Mouse (Mus musculus) embryonic facial prominence, embryonic 11.5 days (tissue): ENCODE results near the gene Ssx2ip. TPM values are rescaled to one million over a fixed set of nuclear protein-coding genes. Genes with fewer than 3 reads are reported as not detected.

ENCODE experiments used
- ATAC-seq: fragments of 200-750 bp; cut with Nextera tagmentation; replicated peaks from 2 replicates; pipeline ENCODE4 v1.8.0; 2017; ENCODE audit warnings: low read depth; ENCODE audit not compliant: insufficient number of reproducible peaks, low FRiP score, low TSS enrichment
- DNase-seq: peaks from one replicate; pipeline ENCODE4 v3.0.0-alpha.2; 2015; ENCODE audit warnings: low spot score
- H3K27ac ChIP-seq: fragments of 300-500 bp; sonication (generic); replicated peaks from 2 replicates; pipeline ENCODE4 v1.5.1; 2014; ENCODE audit warnings: mild to moderate bottlenecking, low read depth, low read length, control low read depth
- H3K27me3 ChIP-seq: fragments of 300-500 bp; sonication (generic); 2 replicates; pipeline ENCODE4 v1.6.1; 2014; ENCODE audit warnings: mild to moderate bottlenecking, low read length, moderate library complexity, mixed read lengths; ENCODE audit not compliant: control insufficient read depth, insufficient read depth
- H3K36me3 ChIP-seq: fragments of 300-500 bp; sonication (generic); replicated peaks from 2 replicates; pipeline ENCODE4 v1.6.1; 2014; ENCODE audit warnings: low read depth, mild to moderate bottlenecking, low read length, moderate library complexity, mixed read lengths; ENCODE audit not compliant: control insufficient read depth, insufficient read depth
- H3K4me1 ChIP-seq: fragments of 300-500 bp; sonication (generic); 2 replicates; pipeline ENCODE4 v1.6.1; 2014; ENCODE audit warnings: low read length, mixed read lengths; ENCODE audit not compliant: control insufficient read depth, insufficient read depth
- H3K4me2 ChIP-seq: fragments of 300-500 bp; sonication (generic); 2 replicates; pipeline ENCODE4 v1.6.1; 2014; ENCODE audit warnings: low read depth, mild to moderate bottlenecking, control low read depth, low read length, moderate library complexity
- H3K4me3 ChIP-seq: fragments of 300-500 bp; sonication (generic); 2 replicates; pipeline ENCODE4 v1.5.1; 2014; ENCODE audit warnings: low read depth, low read length, control low read depth
- H3K9ac ChIP-seq: fragments of 300-500 bp; sonication (generic); replicated peaks from 2 replicates; pipeline ENCODE4 v1.6.1; 2014; ENCODE audit warnings: mild to moderate bottlenecking, control low read depth, low read length
- H3K9me3 ChIP-seq: fragments of 300-500 bp; sonication (generic); replicated peaks from 2 replicates; pipeline ENCODE4 v1.6.1; 2016; ENCODE audit warnings: mild to moderate bottlenecking, low read length, inconsistent platforms, mixed read lengths; ENCODE audit not compliant: control insufficient read depth
- WGBS: fragments of 180-500 bp; shearing (Covaris S2); extraction: QIAGEN DNeasy Blood & Tissue Kit; methylation state at CpG from one replicate; pipeline ENCODE4 v1.1.7; 2014; 5-methylcytosine and 5-hydroxymethylcytosine counted together
- polyA plus RNA-seq: library from polyadenylated mRNA; unstranded; fragments of >200 nt; fragmentation: Nextera tagmentation; extraction: Ambion mirVana; gene quantifications from 2 replicates; pipeline ENCODE4 v1.2.1, GENCODE M21; 2014

Ssx2ip gene
- polyA plus RNA-seq, 1 experiment from 2014 or later = 32.5 TPM

DNA sequence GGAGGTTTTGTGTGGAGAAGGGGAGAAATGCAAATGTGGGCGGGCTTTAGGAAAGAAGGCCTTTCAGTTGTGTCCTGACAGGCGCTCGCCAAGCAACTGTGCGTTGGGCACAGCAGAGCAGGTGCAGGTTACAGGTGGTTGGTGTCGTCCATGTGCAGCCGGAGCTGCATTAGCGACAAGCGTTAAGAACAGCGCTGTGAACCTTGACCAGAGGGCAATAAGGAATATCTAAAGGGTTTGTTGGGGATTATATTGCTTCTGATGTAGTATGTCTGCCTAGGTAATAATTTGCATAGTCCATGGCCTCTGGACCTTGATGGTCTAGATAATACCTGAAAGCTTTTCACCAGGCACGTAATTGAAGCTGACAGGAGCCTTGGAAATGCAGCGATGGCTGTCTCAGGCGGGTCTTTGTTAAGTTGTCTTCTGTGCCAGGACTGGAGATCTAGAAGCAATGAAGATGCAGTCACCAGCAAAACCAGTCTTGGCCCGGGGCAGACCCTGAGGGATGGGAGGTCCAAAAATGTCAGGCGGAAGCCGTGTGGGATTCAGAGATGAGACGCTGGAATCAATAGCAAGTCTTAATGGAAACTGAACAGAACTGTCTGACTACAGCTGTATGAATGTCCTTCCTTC is 2.8 kb downstream of the Ssx2ip start:
- H3K4me2 ChIP-seq = no peak overlapping the region
- no peaks in the 10 kb centered on the region for H3K9me3 ChIP-seq
- no peak overlapping the region for H3K4me3 ChIP-seq
- no peaks in the 10 kb centered on the region; the same call in 1 of the 2 replicates for H3K4me1 ChIP-seq
- DNase-seq = no peak
- WGBS = 82% methylated on average over 16 of the region's 16 CpGs
- H3K36me3 ChIP-seq = no peaks in the 10 kb centered on the region
- H3K9ac ChIP-seq = no peak overlapping the region
- ATAC-seq = no peak
- no peak overlapping the region for H3K27ac ChIP-seq
- no peaks in the 10 kb centered on the region for H3K27me3 ChIP-seq

DNA sequence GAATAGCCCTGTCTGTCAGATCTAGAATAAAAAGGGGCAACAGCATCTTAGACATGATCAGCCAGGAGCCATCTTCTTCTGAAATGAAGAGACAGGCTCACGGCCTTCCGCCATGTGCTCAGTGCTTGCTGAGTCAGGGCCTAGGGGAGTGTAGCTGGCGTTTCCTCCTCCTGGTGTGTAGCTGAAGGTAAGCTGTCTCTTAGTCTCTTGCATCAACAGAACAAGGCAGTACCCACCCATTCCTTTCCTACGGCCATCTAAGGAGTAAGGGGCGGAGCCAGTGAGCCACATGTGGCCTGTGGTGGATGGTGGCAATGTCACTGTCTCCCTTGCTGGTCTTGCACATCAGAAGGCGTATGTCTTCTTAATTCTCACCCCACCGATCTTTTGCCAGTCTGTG is 5.7 kb downstream of the Ssx2ip start:
- H3K9ac ChIP-seq = no peak overlapping the region
- H3K27me3 ChIP-seq = no peaks in the 10 kb centered on the region
- no peaks in the 10 kb centered on the region for H3K9me3 ChIP-seq
- no peak overlapping the region for H3K4me2 ChIP-seq
- no peaks in the 10 kb centered on the region; the same call in 1 of the 2 replicates for H3K4me1 ChIP-seq
- no peak overlapping the region for H3K4me3 ChIP-seq
- no peak overlapping the region for H3K27ac ChIP-seq
- 81% methylated on average over 7 of the region's 7 CpGs for WGBS
- H3K36me3 ChIP-seq = no peaks in the 10 kb centered on the region
- ATAC-seq = no peak
- no peak for DNase-seq

- Histone ChIP-seq H3K4me2 (no peak overlapping the region), H3K27me3 (no peaks in the 10 kb centered on the region), H3K4me3 (no peak overlapping the region), H3K4me1 (no peaks in the 10 kb centered on the region), H3K36me3 (no peaks in the 10 kb centered on the region), H3K9me3 (no peaks in the 10 kb centered on the region), H3K27ac (no peak overlapping the region), H3K9ac (no peak overlapping the region)
- WGBS = 92% methylated on average over 2 of the region's 2 CpGs
- DNase-seq = no peak
- no peak for ATAC-seq
These were observed 7.6 kb downstream of the Ssx2ip start for GRCm38 (mm10) chr3:146412008-146412407.

GRCm38 (mm10) chr3:146412480-146412879 is 8.0 kb downstream of the Ssx2ip start:
- Histone ChIP-seq H3K9me3 (no peaks in the 10 kb centered on the region), H3K27ac (no peak overlapping the region), H3K4me2 (no peak overlapping the region), H3K36me3 (no peaks in the 10 kb centered on the region), H3K9ac (no peak overlapping the region), H3K4me3 (no peak overlapping the region), H3K4me1 (no peaks in the 10 kb centered on the region), H3K27me3 (no peaks in the 10 kb centered on the region)
- DNase-seq (no peak), ATAC-seq (no peak)
- 92% methylated on average over 7 of the region's 7 CpGs for WGBS

DNA sequence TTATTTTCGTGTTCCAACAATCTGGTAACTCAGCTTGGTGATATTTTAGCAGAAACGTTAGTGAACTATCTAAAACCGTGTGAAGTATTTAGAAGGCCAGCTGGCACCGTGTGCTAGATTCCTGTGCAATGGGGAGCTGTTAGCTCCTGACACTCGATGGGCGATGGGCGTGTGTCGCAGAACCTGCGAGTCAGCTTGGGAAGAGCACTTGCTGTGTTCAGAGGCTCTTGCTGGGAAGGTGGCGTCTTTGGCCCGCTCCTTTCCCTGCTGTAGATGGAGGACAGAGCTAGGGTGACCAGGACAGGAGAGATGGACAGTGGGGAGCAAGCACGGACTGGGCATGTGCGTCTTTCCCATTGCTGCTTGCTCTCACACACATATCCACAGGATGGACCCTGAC is 8.6 kb downstream of the Ssx2ip start:
- H3K4me3 ChIP-seq = no peak overlapping the region
- ATAC-seq (no peak), DNase-seq (no peak)
- no peaks in the 10 kb centered on the region for H3K27me3 ChIP-seq
- H3K9ac ChIP-seq = no peak overlapping the region
- H3K36me3 ChIP-seq = no peaks in the 10 kb centered on the region
- no peaks in the 10 kb centered on the region for H3K9me3 ChIP-seq
- H3K4me2 ChIP-seq = no peak overlapping the region
- 90% methylated on average over 13 of the region's 13 CpGs for WGBS
- no peak overlapping the region for H3K27ac ChIP-seq
- no peaks in the 10 kb centered on the region for H3K4me1 ChIP-seq

DNA sequence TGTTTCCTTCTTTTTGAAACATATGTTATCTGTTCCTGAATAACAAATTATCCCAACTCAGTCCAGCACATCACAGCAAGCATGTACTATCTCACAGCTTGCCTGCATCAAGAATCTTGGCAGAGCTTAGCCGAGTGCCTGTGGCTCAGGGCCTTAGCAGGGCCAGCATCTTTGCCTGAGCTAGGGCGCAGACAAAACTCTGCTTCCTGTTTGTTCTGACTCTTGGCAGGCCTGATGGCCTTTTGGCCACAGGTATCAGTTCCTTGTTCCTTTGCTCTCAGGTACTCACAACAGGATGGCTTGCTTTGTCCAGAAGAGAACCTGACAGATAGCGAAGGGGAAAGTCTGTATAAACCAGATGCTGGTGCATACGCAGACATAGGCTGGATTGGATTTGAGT is 9.6 kb downstream of the Ssx2ip start:
- no peak for DNase-seq
- ATAC-seq = no peak
- Histone ChIP-seq H3K4me1 (no peaks in the 10 kb centered on the region), H3K9me3 (no peaks in the 10 kb centered on the region), H3K4me3 (no peak overlapping the region), H3K27me3 (no peaks in the 10 kb centered on the region), H3K4me2 (no peak overlapping the region), H3K9ac (no peak overlapping the region), H3K36me3 (no peaks in the 10 kb centered on the region), H3K27ac (no peak overlapping the region)
- 90% methylated on average over 4 of the region's 4 CpGs for WGBS

GRCm38 (mm10) chr3:146414555-146414954 is 10.1 kb downstream of the Ssx2ip start:
- Histone ChIP-seq H3K4me2 (no peak overlapping the region), H3K27ac (no peak overlapping the region), H3K9ac (no peak overlapping the region), H3K4me3 (no peak overlapping the region), H3K27me3 (no peaks in the 10 kb centered on the region), H3K9me3 (no peaks in the 10 kb centered on the region), H3K36me3 (no peaks in the 10 kb centered on the region; the same call in 1 of the 2 replicates), H3K4me1 (no peaks in the 10 kb centered on the region)
- no peak for ATAC-seq
- 92% methylated on average over 12 of the region's 12 CpGs for WGBS
- no peak for DNase-seq

DNA sequence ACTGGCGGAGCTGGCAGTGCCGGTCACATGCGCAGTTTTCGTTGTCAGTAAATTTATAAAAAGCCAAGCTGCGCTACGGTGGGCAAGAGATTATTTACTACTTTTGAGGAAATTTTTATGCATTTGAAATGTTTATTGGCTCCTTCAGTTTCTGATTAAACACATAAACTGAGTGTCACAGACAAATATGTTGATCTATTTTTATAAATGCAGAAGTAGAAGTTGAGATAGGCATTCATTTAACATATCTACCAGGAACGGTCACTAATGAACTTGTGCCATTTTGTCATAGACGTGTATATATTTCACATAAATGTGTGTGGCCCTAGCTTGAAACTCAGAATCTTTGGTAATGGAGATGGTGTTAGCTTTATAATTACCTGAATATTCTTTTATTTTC is 13.4 kb downstream of the Ssx2ip start:
- Histone ChIP-seq H3K27me3 (no peaks in the 10 kb centered on the region), H3K36me3 (no peaks in the 10 kb centered on the region; the same call in 1 of the 2 replicates), H3K27ac (no peak overlapping the region), H3K9me3 (no peaks in the 10 kb centered on the region), H3K9ac (no peak overlapping the region), H3K4me2 (no peak overlapping the region), H3K4me3 (no peak overlapping the region), H3K4me1 (no peaks in the 10 kb centered on the region)
- DNase-seq (no peak), ATAC-seq (no peak)
- 97% methylated on average over 8 of the region's 8 CpGs for WGBS
